Mouse (Mus musculus): ENCODE data around the gene Aup1. TPM values are rescaled to one million over a fixed set of nuclear protein-coding genes. Genes with fewer than 3 reads are reported as not detected.

Aup1 gene
- polyA plus RNA-seq, 1 experiment = 97.2 TPM

DNA sequence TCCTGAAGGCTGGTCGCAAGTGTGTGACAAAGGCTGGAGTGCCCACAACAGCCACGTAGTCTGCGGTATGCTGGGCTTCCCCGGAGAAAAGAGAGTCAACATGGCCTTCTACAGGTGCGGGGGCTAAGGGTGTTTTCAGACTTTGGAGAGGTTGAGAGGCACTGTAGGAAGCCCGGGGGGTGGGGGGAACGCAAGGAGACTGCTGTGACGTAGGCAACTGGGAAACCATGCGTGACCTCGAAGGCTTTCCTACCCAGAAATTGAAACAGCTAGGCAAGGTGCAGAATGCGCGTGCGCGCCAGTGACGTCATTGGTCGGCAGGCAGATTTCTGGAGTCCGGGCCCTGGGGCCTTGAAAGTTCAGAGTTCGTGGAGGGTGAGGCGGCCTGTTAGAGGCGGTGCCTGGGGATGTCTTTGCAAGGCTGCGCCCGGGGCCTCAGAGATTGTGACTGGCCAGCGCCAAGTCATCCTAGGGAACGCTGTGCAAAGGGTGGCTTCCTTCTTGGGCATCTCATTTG is 15.8 kb upstream of the Aup1 start:
- H3K27ac ChIP-seq (replicated peaks; ENCODE audit: low read depth, low read length) = no peak overlapping the region
- H3K4me3 ChIP-seq (ENCODE audit: insufficient read depth, low read depth, low read length) = peak overlapping the region; percentile 52
- peaks cover 4% of the 10 kb centered on the region; the same call in 1 of the 2 replicates for H3K4me1 ChIP-seq (ENCODE audit: control insufficient read depth, insufficient read depth, insufficient read length, low read length)

DNA sequence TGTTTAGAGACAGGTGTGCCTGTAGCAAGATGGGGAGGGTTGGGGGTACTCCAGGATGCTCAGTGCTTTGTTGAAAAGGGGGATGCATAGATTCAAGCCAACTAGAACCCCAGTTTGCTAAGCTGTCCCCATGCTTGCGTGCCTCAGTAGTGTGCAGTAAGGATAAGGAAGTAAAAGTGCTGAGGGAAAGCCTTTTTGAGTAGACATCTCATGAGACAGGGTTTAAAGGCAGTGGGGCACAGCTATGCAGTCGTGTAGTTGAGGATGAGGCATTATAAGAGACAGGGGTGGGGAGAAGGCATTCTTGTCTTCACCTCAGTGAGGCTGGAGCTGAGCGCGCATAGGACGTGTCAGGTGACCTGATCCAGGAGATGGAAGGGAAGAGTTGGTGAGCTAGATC is 13.7 kb upstream of the Aup1 start:
- Histone ChIP-seq H3K4me1 (ENCODE audit: control insufficient read depth, insufficient read depth, insufficient read length, low read length) (peaks cover 4% of the 10 kb centered on the region; the same call in 1 of the 2 replicates), H3K27ac (replicated peaks; ENCODE audit: low read depth, low read length) (peak overlapping the region; percentile 14; the same call in 1 of the 2 replicates), H3K4me3 (ENCODE audit: insufficient read depth, low read depth, low read length) (no peak overlapping the region)

DNA sequence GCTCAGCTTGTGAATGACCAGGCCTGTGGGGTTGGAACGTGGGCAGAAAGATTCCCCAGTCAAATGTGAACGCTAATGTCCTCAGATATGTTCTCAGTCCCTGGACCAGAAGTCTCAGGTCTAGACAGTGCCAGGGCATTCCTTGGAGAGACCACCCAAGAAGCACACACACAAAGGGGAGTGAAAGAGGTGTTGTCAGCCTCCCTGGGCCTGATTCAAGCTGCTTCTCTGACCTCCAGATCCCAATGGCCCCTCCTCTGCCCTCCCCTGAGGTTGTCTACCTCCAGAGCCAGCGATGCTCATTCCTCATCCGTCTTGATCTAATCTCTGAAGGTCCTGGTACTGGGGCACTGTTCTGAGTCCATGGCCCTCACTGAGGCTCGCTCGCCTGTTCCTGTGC is 10.8 kb upstream of the Aup1 start:
- peak overlapping the region; percentile 57 for H3K27ac ChIP-seq (replicated peaks; ENCODE audit: low read depth, low read length)
- H3K4me1 ChIP-seq (ENCODE audit: control insufficient read depth, insufficient read depth, insufficient read length, low read length) = no peaks in the 10 kb centered on the region; the same call in 1 of the 2 replicates
- no peak overlapping the region for H3K4me3 ChIP-seq (ENCODE audit: insufficient read depth, low read depth, low read length)

DNA sequence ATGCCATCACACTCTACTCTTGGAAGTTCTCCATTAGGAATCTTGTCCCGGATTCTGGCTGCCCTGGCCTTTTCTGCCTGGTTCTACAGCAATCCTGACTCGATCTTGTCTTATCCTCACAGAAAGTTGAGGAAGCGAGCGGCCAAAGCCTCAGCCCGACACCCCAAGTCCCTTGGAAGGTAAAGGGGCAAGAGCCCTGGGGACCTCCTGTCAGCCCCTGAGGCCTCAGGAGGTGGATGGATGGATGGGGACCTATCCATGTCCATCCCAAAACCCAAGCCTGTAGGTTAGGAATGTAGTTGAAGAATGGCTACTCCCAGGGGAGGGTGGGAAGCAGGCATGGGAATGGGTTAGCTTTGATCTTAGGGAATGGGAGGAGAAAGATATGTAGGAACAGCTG is 10.3 kb upstream of the Aup1 start:
- Histone ChIP-seq H3K4me1 (ENCODE audit: control insufficient read depth, insufficient read depth, insufficient read length, low read length) (no peaks in the 10 kb centered on the region; the same call in 1 of the 2 replicates), H3K4me3 (ENCODE audit: insufficient read depth, low read depth, low read length) (no peak overlapping the region), H3K27ac (replicated peaks; ENCODE audit: low read depth, low read length) (peak overlapping the region; percentile 57; the same call in 1 of the 2 replicates)

- H3K27ac ChIP-seq (replicated peaks; ENCODE audit: low read depth, low read length) = no peak overlapping the region
These were observed 9.6 kb upstream of the Aup1 start for GRCm38 (mm10) chr6:83044742-83045141.

GRCm38 (mm10) chr6:83049367-83049766 is 5.0 kb upstream of the Aup1 start:
- Histone ChIP-seq H3K4me1 (ENCODE audit: control insufficient read depth, insufficient read depth, insufficient read length, low read length) (peaks cover 3% of the 10 kb centered on the region; the same call in 1 of the 2 replicates), H3K4me3 (ENCODE audit: insufficient read depth, low read depth, low read length) (no peak overlapping the region), H3K27ac (replicated peaks; ENCODE audit: low read depth, low read length) (no peak overlapping the region)

More at GRCm38 (mm10) chr6:83044742-83045141, 9.6 kb upstream of the Aup1 start:
- H3K4me3 ChIP-seq (ENCODE audit: insufficient read depth, low read depth, low read length) = no peak overlapping the region
- H3K4me1 ChIP-seq (ENCODE audit: control insufficient read depth, insufficient read depth, insufficient read length, low read length) = no peaks in the 10 kb centered on the region; the same call in 1 of the 2 replicates

- peaks cover 6% of the 10 kb centered on the region for H3K4me1 ChIP-seq (ENCODE audit: control insufficient read depth, insufficient read depth, insufficient read length, low read length)
- H3K27ac ChIP-seq (replicated peaks; ENCODE audit: low read depth, low read length) = peak overlapping the region; percentile 2; the same call in 1 of the 2 replicates
- H3K4me3 ChIP-seq (ENCODE audit: insufficient read depth, low read depth, low read length) = peak overlapping the region; percentile 82
These were observed 973 bp upstream of the Aup1 start for GRCm38 (mm10) chr6:83053136-83053960.

GRCm38 (mm10) chr6:83054871-83055431 is 630 bp downstream of the Aup1 start, which contains the start of gene Htra2:
Htra2 (minus strand) TSS chr6:83055273.
- Histone ChIP-seq H3K4me3 (ENCODE audit: insufficient read depth, low read depth, low read length) (peak within 1 kb of the TSS; percentile 82), H3K4me1 (ENCODE audit: control insufficient read depth, insufficient read depth, insufficient read length, low read length) (peaks cover 6% of the 10 kb centered on the region), H3K27ac (replicated peaks; ENCODE audit: low read depth, low read length) (peak within 1 kb of the TSS; percentile 63)

DNA sequence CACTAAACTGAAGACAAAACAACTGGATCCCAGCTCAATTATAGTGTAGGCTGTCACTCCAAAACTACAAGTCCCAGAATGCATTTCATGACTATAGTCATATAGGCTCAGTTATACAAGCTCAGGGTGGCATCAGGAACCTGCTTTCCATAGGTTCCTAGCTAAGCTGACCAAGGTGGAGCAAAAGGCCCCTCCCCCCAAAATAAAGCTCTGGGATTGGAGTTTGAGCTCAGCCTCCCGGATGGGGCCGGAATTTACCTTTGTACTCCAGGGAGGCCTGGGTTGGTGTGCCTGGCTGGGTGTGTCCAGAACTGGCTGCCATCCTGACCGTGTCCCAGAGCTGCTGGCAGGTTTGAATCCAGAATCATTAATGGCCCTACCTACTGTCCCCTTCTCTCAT is 3.5 kb downstream of the Aup1 start, which contains the start of gene Dqx1:
Gene Dqx1 (plus strand): TSS at position 55 of the 400 bp plus-strand sequence.
- Histone ChIP-seq H3K4me3 (ENCODE audit: insufficient read depth, low read depth, low read length) (no peak within 1 kb of the TSS), H3K27ac (replicated peaks; ENCODE audit: low read depth, low read length) (no peak within 1 kb of the TSS), H3K4me1 (ENCODE audit: control insufficient read depth, insufficient read depth, insufficient read length, low read length) (peaks cover 6% of the 10 kb centered on the region)

DNA sequence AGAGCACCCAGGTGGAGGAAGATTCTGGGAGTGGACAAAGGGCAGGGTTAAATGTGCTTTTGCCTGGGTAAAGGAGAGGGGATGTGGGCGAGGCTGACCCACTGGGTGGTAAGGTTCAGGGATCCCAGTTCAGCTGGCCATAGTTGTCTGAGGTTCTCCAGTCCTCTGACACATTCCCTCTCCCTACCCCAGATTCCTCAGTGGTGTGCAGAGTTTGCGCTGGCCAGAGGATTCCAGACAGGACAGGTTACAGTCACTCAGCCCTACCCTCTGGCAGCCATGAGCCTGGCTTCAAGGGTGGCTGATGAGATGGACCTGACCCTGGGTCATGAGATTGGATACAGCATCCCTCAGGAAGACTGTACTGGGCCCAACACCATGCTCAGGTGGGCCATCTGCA is 4.4 kb downstream of the Aup1 start:
- no peak overlapping the region for H3K4me3 ChIP-seq (ENCODE audit: insufficient read depth, low read depth, low read length)
- peaks cover 3% of the 10 kb centered on the region for H3K4me1 ChIP-seq (ENCODE audit: control insufficient read depth, insufficient read depth, insufficient read length, low read length)
- no peak overlapping the region for H3K27ac ChIP-seq (replicated peaks; ENCODE audit: low read depth, low read length)

DNA sequence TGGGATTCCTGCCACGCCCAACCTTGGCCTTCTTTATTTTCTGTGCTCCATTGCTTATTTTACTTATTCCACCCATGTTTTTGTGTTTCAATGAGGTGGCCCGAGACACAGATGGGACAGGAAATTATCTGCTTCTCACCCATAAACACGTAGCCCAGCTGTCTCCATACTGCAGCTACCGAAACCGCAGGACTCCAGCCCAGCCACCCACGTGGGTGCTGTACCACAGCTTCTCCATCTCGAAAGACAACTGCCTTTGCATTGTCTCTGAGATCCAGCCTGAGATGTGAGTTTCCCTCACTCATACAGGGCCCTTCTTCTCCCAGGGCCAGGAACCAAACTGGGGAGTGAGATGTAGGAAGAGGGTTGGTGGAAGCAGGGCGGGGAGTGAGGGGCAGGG is 11.7 kb downstream of the Aup1 start:
- no peaks in the 10 kb centered on the region; the same call in 1 of the 2 replicates for H3K4me1 ChIP-seq (ENCODE audit: control insufficient read depth, insufficient read depth, insufficient read length, low read length)
- no peak overlapping the region for H3K4me3 ChIP-seq (ENCODE audit: insufficient read depth, low read depth, low read length)
- no peak overlapping the region for H3K27ac ChIP-seq (replicated peaks; ENCODE audit: low read depth, low read length)

- no peaks in the 10 kb centered on the region; the same call in 1 of the 2 replicates for H3K4me1 ChIP-seq (ENCODE audit: control insufficient read depth, insufficient read depth, insufficient read length, low read length)
- no peak overlapping the region for H3K4me3 ChIP-seq (ENCODE audit: insufficient read depth, low read depth, low read length)
- H3K27ac ChIP-seq (replicated peaks; ENCODE audit: low read depth, low read length) = no peak overlapping the region
These were observed 12.1 kb downstream of the Aup1 start for GRCm38 (mm10) chr6:83066441-83066840.

GRCm38 (mm10) chr6:83068221-83068620 is 13.9 kb downstream of the Aup1 start:
- no peak overlapping the region for H3K27ac ChIP-seq (replicated peaks; ENCODE audit: low read depth, low read length)
- no peak overlapping the region for H3K4me3 ChIP-seq (ENCODE audit: insufficient read depth, low read depth, low read length)
- no peaks in the 10 kb centered on the region; the same call in 1 of the 2 replicates for H3K4me1 ChIP-seq (ENCODE audit: control insufficient read depth, insufficient read depth, insufficient read length, low read length)

GRCm38 (mm10) chr6:83068706-83069487 is 14.6 kb downstream of the Aup1 start:
- peak overlapping the region; percentile 28 for H3K4me3 ChIP-seq (ENCODE audit: insufficient read depth, low read depth, low read length)
- no peaks in the 10 kb centered on the region; the same call in 1 of the 2 replicates for H3K4me1 ChIP-seq (ENCODE audit: control insufficient read depth, insufficient read depth, insufficient read length, low read length)
- H3K27ac ChIP-seq (replicated peaks; ENCODE audit: low read depth, low read length) = no peak overlapping the region

Measured in brown adipose tissue, adult 24 weeks (tissue).